Mouse (Mus musculus): Measurements from ENCODE around the gene Fmn2.

Gene Fmn2

DNA sequence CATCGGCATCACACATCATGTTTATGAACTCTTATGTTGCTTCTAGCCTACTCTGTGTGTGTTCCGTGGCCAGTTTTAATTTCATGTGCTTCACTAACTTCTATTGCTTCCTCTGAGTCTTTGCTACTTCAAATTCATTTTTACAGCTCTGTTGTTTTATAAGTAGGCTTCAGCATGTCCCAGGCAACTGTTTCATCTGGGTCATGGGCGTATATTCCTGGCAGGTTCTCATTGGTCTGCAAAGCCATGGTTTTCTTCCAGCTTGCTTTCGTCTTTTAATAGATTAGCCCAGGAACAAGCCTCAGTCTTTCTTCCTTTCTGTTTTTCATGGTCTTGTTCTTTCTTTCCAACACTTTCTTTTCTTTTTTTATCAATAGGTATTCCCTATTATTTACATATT is 279.4 kb downstream of the Fmn2 start:
- CTCF ChIA-PET = no interaction called here

- CTCF ChIA-PET = no interaction called here
These were observed 287.0 kb downstream of the Fmn2 start for GRCm38 (mm10) chr1:174788617-174789016.

DNA sequence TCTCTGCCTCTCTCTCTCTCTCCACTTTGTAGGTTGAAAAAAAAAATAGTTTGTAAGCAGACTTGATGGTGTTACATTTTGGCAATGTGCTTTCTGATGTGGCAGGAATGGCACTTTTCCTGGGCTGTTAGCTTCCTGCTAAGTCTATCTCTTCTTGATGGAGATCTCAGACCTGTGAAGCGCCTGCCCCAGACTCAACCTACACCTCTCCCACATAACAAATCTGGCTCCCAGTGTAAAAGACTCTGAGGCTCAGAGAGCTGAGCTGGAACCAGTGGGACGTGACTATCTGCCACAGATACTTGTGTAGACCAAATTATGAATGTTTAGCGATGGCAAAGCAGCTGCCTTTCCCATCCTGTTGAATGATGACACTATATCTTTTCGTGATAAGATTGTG is 310.2 kb downstream of the Fmn2 start:
- CTCF ChIA-PET = no interaction called here

GRCm38 (mm10) chr1:174826562-174826961 is 324.9 kb downstream of the Fmn2 start:
- CTCF ChIA-PET = no interaction called here

GRCm38 (mm10) chr1:174836861-174837260 is 335.2 kb downstream of the Fmn2 start:
- CTCF ChIA-PET = no interaction called here

GRCm38 (mm10) chr1:174844786-174845185 is 343.2 kb downstream of the Fmn2 start:
- CTCF ChIA-PET = no interaction called here

DNA sequence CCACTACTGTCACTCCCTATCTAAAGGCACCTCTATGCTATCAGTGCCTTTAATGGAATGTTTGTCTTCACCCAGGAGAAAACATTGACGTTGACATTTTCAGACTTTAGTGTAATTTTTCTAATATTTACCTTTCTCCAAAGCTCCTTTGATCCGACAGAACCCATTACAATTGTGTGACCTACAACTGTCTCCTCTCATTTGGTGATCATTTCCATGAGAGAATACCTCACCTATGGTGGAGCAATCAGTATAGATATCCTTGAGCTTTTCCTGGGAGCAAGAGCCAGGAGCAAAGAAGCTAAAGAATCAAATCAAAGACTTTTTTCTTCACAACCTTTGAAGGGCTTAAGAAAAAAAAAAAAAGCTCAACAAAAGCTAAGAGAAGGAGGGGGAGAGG is 354.6 kb downstream of the Fmn2 start:
- CTCF ChIA-PET = no interaction called here

DNA sequence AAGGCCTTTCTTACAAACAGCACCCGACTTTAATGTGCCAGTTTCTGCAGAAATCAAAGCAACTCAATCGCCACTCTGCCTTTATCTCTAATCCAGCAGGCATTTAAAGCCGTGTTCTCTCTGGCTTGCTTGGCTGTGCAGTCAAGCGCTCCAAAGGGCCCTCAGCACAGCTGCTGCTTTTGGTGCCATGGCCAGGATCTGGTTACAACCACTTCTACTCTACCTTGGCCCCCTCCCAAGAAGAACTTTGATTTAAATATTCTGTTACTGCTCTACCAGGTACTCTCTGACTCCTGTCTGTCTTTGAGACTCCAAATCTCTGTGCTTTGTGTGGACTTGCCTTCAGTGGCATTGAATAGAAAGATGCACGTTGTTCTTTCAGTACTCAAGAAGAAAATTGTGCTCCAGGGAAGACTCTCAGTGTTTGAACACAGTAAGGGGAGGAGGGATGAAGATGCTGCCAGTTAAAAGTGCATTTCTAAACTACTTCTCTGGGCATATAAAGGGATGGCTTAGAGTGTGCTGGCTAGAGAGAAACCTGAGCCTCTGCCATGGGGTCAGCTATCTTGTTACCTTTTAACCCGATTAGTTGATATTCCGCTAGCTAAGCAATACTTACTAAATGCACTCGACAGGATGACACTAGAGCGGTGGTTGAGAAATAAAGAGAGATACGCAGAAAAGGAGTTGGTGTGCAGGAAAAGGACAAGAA is 358.9 kb downstream of the Fmn2 start:
- CTCF ChIA-PET = no interaction called here
